Mouse (Mus musculus) intestine, postnatal 0 days (tissue): ENCODE results near the gene Pcgf5. TPM values are rescaled to one million over a fixed set of nuclear protein-coding genes. Genes with fewer than 3 reads are reported as not detected.

Source experiments
- ATAC-seq: fragments of 200-750 bp; cut with Nextera tagmentation; 2 replicates; pipeline ENCODE4 v1.8.0; 2017; ENCODE audit warnings: mild to moderate bottlenecking, moderate TSS enrichment, moderate library complexity
- H3K27ac ChIP-seq: fragments of 300-500 bp; sonication (generic); 2 replicates; pipeline ENCODE4 v1.5.1; 2014; ENCODE audit warnings: mild to moderate bottlenecking, low read depth, low read length, moderate library complexity
- H3K27me3 ChIP-seq: fragments of 300-500 bp; sonication (generic); replicated peaks from 2 replicates; pipeline ENCODE4 v1.6.1; 2014; ENCODE audit warnings: low read length, mixed read lengths; ENCODE audit not compliant: control insufficient read depth, insufficient read depth
- H3K36me3 ChIP-seq: fragments of 300-500 bp; sonication (generic); 2 replicates; pipeline ENCODE4 v1.6.1; 2014; ENCODE audit warnings: mild to moderate bottlenecking, moderate library complexity; ENCODE audit not compliant: control insufficient read depth, insufficient read depth
- H3K4me1 ChIP-seq: fragments of 300-500 bp; sonication (generic); replicated peaks from 2 replicates; pipeline ENCODE4 v1.6.1; 2014; ENCODE audit warnings: antibody characterized with exemption, low read length, mixed read lengths; ENCODE audit not compliant: control insufficient read depth, insufficient read depth
- H3K4me2 ChIP-seq: fragments of 300-500 bp; sonication (generic); replicated peaks from 2 replicates; pipeline ENCODE4 v1.6.1; 2014; ENCODE audit warnings: low read depth, mild to moderate bottlenecking, moderate library complexity
- H3K4me3 ChIP-seq: fragments of 300-500 bp; sonication (generic); 2 replicates; pipeline ENCODE4 v1.5.1; 2014; ENCODE audit warnings: low read depth, low read length
- H3K9ac ChIP-seq: fragments of 300-500 bp; sonication (generic); 2 replicates; pipeline ENCODE4 v1.6.1; 2014; ENCODE audit warnings: mild to moderate bottlenecking, low read depth, low read length
- H3K9me3 ChIP-seq: fragments of 300-500 bp; sonication (generic); 2 replicates; pipeline ENCODE4 v1.6.1; 2016; ENCODE audit warnings: mixed run types; ENCODE audit not compliant: control insufficient read depth
- CTCF ChIP-seq: sonication (generic); IDR thresholded peaks from 2 replicates; pipeline ENCODE4 v1.5.1; 2016; ENCODE audit warnings: low read depth, mild to moderate bottlenecking, control low read depth, antibody characterized with exemption, moderate library complexity
- WGBS: fragments of 180-500 bp; shearing (Covaris S2); extraction: QIAGEN DNeasy Blood & Tissue Kit; methylation state at CpG from one replicate; pipeline ENCODE4 v1.1.7; 2014; 5-methylcytosine and 5-hydroxymethylcytosine counted together
- polyA plus RNA-seq: library from polyadenylated mRNA; unstranded; fragments of >200 nt; fragmentation: Nextera tagmentation; extraction: Ambion mirVana; gene quantifications from 2 replicates; pipeline ENCODE4 v1.2.1, GENCODE M21; 2015

Pcgf5 gene
- polyA plus RNA-seq: 21.4 and 23.4 TPM in 2 replicates

DNA sequence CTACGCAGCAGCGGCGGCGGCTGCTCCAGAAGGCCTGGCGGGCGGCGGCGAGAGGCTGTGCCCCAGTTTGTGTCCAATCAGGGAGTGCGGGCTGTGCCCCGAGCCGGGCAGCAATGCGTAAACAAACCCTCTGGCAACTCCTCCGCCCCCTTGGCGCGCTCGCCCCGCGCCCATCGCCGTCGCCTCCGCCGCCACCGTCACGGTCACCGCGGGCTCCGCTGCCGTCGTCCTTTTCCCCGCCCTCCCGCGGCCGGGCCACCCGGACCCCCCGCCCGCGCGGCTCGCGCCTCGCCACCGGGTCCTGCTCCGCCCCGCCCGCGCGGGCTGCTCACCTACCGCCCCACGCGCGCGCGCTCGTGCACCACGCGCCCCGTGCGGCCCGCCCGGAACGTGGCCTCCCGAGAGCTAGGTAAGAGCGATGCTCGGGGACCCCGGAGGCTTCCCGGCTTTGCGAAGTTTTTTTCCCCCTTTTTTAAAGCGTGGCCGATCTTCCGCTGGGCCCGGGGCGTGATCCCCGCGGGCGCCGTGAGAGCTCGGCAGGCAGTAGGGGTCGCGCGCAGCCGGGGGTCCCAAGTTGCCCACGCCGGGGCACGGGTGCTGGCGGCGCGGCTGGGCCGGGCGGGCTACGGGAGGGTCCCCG lies at the start of gene Pcgf5:
Pcgf5 (plus strand) TSS at position 149 of the 640 bp plus-strand sequence.
- under 1% methylated on average over 67 of the region's 92 CpGs for WGBS
- Histone ChIP-seq H3K27ac (peak within 1 kb of the TSS; percentile 79), H3K4me2 (peak within 1 kb of the TSS; percentile 100), H3K4me3 (peak within 1 kb of the TSS; percentile 73), H3K9me3 (no peaks in the 10 kb centered on the region), H3K9ac (peak within 1 kb of the TSS; percentile 68), H3K27me3 (peaks cover 9% of the 10 kb centered on the region), H3K4me1 (no peaks in the 10 kb centered on the region), H3K36me3 (no peaks in the 10 kb centered on the region)
- TF ChIP-seq CTCF: no peak
- peak; percentile 80 for ATAC-seq

DNA sequence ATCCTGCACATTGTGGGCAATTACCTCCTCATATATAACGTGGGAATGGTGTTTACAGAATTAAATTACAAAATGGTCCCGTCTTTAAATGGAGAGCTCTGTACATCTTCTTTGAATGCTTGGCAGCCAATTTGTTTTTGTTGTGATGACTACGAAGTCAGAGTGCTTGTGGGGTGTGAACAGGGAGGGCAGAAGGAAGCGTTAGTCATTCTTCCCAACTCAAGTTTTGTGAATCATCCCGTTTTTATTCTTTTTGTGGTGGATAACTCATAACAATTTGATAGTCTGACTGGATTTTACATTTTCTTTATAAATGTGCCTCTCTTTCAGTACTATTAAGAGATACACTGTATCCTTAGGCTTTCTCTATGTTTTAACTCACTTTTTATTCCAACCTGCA lies 42.6 kb upstream of the Pcgf5 start:
- no peak overlapping the region for H3K4me2 ChIP-seq
- no peaks in the 10 kb centered on the region for H3K9me3 ChIP-seq
- H3K36me3 ChIP-seq: no peaks in the 10 kb centered on the region
- H3K9ac ChIP-seq: no peak overlapping the region
- H3K4me3 ChIP-seq: no peak overlapping the region
- 63% methylated on average over 5 of the region's 5 CpGs for WGBS
- ATAC-seq: no peak
- no peaks in the 10 kb centered on the region for H3K27me3 ChIP-seq
- TF ChIP-seq CTCF: no peak
- H3K27ac ChIP-seq: no peak overlapping the region
- H3K4me1 ChIP-seq: no peaks in the 10 kb centered on the region

DNA sequence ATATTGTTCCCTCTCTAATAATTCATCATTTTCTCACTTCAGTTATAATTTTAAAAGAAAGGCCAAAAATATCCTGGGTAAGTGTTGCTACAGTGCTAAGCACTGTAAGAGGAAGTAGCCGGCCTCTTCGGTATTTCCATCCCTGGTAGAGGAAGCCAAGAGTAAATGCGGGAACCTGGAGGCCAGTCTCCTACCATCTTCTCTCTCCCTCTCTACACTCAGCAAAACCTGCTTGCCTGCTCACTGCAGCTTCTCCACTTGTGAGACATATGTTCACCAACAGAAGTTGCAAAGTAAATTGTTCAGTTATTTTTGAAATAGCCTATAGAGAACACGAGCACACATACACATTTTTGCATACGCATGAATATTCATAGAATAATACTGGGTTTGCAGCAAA lies 34.1 kb upstream of the Pcgf5 start:
- Histone ChIP-seq H3K9ac (no peak overlapping the region), H3K4me2 (no peak overlapping the region), H3K27me3 (no peaks in the 10 kb centered on the region), H3K36me3 (no peaks in the 10 kb centered on the region), H3K4me1 (no peaks in the 10 kb centered on the region), H3K9me3 (no peaks in the 10 kb centered on the region), H3K4me3 (no peak overlapping the region), H3K27ac (no peak overlapping the region)
- ATAC-seq: no peak
- 86% methylated on average over 5 of the region's 5 CpGs for WGBS
- TF ChIP-seq CTCF: no peak

- Histone ChIP-seq H3K4me1 (no peaks in the 10 kb centered on the region), H3K9ac (no peak overlapping the region), H3K27ac (no peak overlapping the region), H3K4me2 (no peak overlapping the region), H3K27me3 (no peaks in the 10 kb centered on the region), H3K4me3 (no peak overlapping the region), H3K36me3 (no peaks in the 10 kb centered on the region), H3K9me3 (no peaks in the 10 kb centered on the region)
- WGBS: 78% methylated on average over 4 of the region's 4 CpGs
- TF ChIP-seq CTCF: no peak
- ATAC-seq: no peak
Measured at GRCm38 (mm10) chr19:36319735-36320134, 28.4 kb upstream of the Pcgf5 start.

DNA sequence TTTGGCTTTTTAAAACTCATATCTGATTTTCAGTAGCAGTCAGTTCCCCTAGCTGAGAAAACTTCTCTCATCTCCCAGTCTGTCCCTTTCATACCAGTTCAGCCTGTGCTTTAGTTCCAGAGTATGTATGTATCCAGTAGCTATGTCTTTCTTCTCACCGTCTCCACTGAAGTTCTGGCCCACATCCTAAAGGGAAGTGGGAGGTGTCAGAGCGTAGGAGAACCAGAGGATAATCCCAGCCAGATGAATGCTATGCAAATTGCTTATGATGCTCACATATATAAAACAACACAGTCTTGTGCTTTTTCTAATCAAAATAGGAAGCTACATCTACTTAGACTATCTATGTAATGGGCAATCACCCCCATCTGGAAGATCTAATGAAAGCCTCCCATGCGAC lies 27.0 kb upstream of the Pcgf5 start:
- H3K9ac ChIP-seq: no peak overlapping the region
- no peaks in the 10 kb centered on the region for H3K27me3 ChIP-seq
- no peaks in the 10 kb centered on the region for H3K4me1 ChIP-seq
- H3K9me3 ChIP-seq: no peaks in the 10 kb centered on the region
- no peak for ATAC-seq
- 92% methylated on average over 3 of the region's 3 CpGs for WGBS
- H3K4me2 ChIP-seq: no peak overlapping the region
- no peak for TF ChIP-seq CTCF
- no peaks in the 10 kb centered on the region for H3K36me3 ChIP-seq
- H3K27ac ChIP-seq: no peak overlapping the region
- no peak overlapping the region for H3K4me3 ChIP-seq

- Histone ChIP-seq H3K4me3 (no peak overlapping the region), H3K27ac (no peak overlapping the region), H3K4me1 (no peaks in the 10 kb centered on the region), H3K9me3 (no peaks in the 10 kb centered on the region), H3K36me3 (no peaks in the 10 kb centered on the region), H3K4me2 (no peak overlapping the region), H3K27me3 (no peaks in the 10 kb centered on the region), H3K9ac (no peak overlapping the region)
- peak; percentile 86 for ATAC-seq
- 48% methylated on average over 2 of the region's 2 CpGs for WGBS
- TF ChIP-seq CTCF: no peak
Measured at GRCm38 (mm10) chr19:36323326-36323725, 24.8 kb upstream of the Pcgf5 start.
